Mouse (Mus musculus): ENCODE results near the gene Gpr26. TPM values are rescaled to one million over a fixed set of nuclear protein-coding genes. Genes with fewer than 3 reads are reported as not detected.

Gene Gpr26
- 11.5 TPM in 2 replicates for polyA plus RNA-seq (2021; fragmentation: Nextera tagmentation)
- long read RNA-seq, experiment 1, full-length matches to known transcripts: 77 of 99 reads
- long read RNA-seq, experiment 1, partial matches to known transcripts: 0 of 99 reads
- long read RNA-seq, experiment 1, other reads (novel, unspliced or antisense): 22 of 99 reads
- long read RNA-seq, experiment 2, full-length matches to known transcripts: 16 of 71 reads
- long read RNA-seq, experiment 2, partial matches to known transcripts: 11 of 71 reads
- long read RNA-seq, experiment 2, other reads (novel, unspliced or antisense): 44 of 71 reads

GRCm38 (mm10) chr7:131966023-131966915 lies at the start of gene Gpr26:
Gene Gpr26, plus strand, starts transcription at chr7:131966460.

Other genes starting within 250 kb of the Gpr26 start
- 1.5 and 1.9 TPM in 2 replicates for gene Cpxm2, start 188.3 kb downstream of the Gpr26 start, polyA plus RNA-seq (2021; fragmentation: Nextera tagmentation)